Mouse (Mus musculus): ENCODE data around the gene Ttc39b. TPM values are rescaled to one million over a fixed set of nuclear protein-coding genes. Genes with fewer than 3 reads are reported as not detected.

Gene Ttc39b
- polyA plus RNA-seq (2017; shearing (Covaris generic)), result 157 TPM

GRCm38 (mm10) chr4:83323910-83324684 is at the start of gene Ttc39b:
Gene Ttc39b (minus strand): TSS chr4:83324255.

Other genes starting within 250 kb of the Ttc39b start
- gene Snapc3, start 93.5 kb upstream of the Ttc39b start, polyA plus RNA-seq (2017; shearing (Covaris generic)), result 22.6 TPM
- gene Psip1, start 162.2 kb upstream of the Ttc39b start, polyA plus RNA-seq (2017; shearing (Covaris generic)), result 155 TPM
- gene Ccdc171, start 201.3 kb upstream of the Ttc39b start, polyA plus RNA-seq (2017; shearing (Covaris generic)), result 14.7 TPM